Mouse (Mus musculus) heart, embryonic 12.5 days (tissue): ENCODE measurements around the gene Flywch2. TPM values are rescaled to one million over a fixed set of nuclear protein-coding genes. Genes with fewer than 3 reads are reported as not detected.

Experiments used
- ATAC-seq: fragments of 200-750 bp; cut with Nextera tagmentation; 2 replicates; pipeline ENCODE4 v1.8.0; 2017; ENCODE audit warnings: moderate TSS enrichment, moderate library complexity; ENCODE audit not compliant: insufficient number of reproducible peaks, low FRiP score
- H3K27ac ChIP-seq: fragments of 300-500 bp; sonication (generic); 2 replicates; pipeline ENCODE4 v1.5.1; 2016; ENCODE audit warnings: mild to moderate bottlenecking, moderate library complexity; ENCODE audit not compliant: poor library complexity, severe bottlenecking
- H3K27me3 ChIP-seq: fragments of 300-500 bp; sonication (generic); replicated peaks from 2 replicates; pipeline ENCODE4 v1.6.1; 2016; ENCODE audit warnings: mild to moderate bottlenecking, moderate library complexity
- H3K36me3 ChIP-seq: fragments of 300-500 bp; sonication (generic); 2 replicates; pipeline ENCODE4 v1.6.1; 2016; ENCODE audit warnings: mild to moderate bottlenecking, moderate library complexity
- H3K4me1 ChIP-seq: fragments of 300-500 bp; sonication (generic); replicated peaks from 2 replicates; pipeline ENCODE4 v1.6.1; 2016; ENCODE audit warnings: mild to moderate bottlenecking
- H3K4me2 ChIP-seq: fragments of 300-500 bp; sonication (generic); 2 replicates; pipeline ENCODE4 v1.6.1; 2016; ENCODE audit warnings: mild to moderate bottlenecking, moderate library complexity
- H3K4me3 ChIP-seq: fragments of 300-500 bp; sonication (generic); 2 replicates; pipeline ENCODE4 v1.5.1; 2016; ENCODE audit warnings: mild to moderate bottlenecking
- H3K9ac ChIP-seq: fragments of 300-500 bp; sonication (generic); 2 replicates; pipeline ENCODE4 v1.6.1; 2016; ENCODE audit warnings: mild to moderate bottlenecking, moderate library complexity
- H3K9me3 ChIP-seq: fragments of 300-500 bp; sonication (generic); replicated peaks from 2 replicates; pipeline ENCODE4 v1.6.1; 2016; ENCODE audit warnings: mild to moderate bottlenecking, moderate library complexity
- WGBS: fragments of 180-500 bp; shearing (Covaris S2); methylation state at CpG from one replicate; pipeline ENCODE4 v1.1.7; 2016; 5-methylcytosine and 5-hydroxymethylcytosine counted together
- microRNA-seq: library from miRNA; unstranded; fragments of <30 nt; microRNA quantifications from one replicate; pipeline ENCODE4, GENCODE M21; 2017
- polyA plus RNA-seq: library from polyadenylated mRNA; unstranded; fragments of >200 nt; fragmentation: Nextera tagmentation; extraction: Ambion mirVana; gene quantifications from 2 replicates; pipeline ENCODE4 v1.2.1, GENCODE M21; 2016

Flywch2 gene
- polyA plus RNA-seq, 1 experiment from 2014 or later = 6.9 TPM

DNA sequence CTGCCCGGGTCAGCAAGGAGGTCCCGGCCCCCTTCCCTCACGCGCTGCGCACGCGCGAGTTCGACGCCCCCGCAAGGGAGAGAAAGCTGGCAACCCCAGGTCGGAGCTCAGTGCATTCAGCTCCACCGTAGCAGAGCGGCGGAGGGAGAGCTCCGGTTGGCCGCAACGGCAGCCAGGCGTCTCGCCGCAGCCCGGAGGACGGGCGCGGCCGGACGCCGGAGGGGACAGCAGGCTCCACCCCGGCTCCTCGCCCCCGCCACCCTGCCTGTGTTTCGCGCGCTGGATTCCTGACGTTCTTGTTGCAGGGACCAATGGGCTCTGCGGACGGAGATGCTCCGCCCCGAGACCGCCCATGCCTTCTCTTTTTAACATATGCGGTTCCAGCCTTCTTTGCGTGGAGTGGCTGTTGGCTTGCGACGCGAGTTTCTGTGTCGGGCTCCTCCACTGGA, 45.7 kb downstream of the Flywch2 start:
- peaks cover 80% of the 10 kb centered on the region for H3K27me3 ChIP-seq
- peak overlapping the region; percentile 98 for H3K4me2 ChIP-seq
- peak; percentile 76 for ATAC-seq
- under 1% methylated on average over 46 of the region's 46 CpGs for WGBS
- H3K27ac ChIP-seq = no peak overlapping the region
- H3K9me3 ChIP-seq = no peaks in the 10 kb centered on the region
- H3K4me3 ChIP-seq = peak overlapping the region; percentile 66
- peaks cover 19% of the 10 kb centered on the region for H3K36me3 ChIP-seq
- H3K4me1 ChIP-seq = peaks cover 43% of the 10 kb centered on the region
- H3K9ac ChIP-seq = peak overlapping the region; percentile 81

DNA sequence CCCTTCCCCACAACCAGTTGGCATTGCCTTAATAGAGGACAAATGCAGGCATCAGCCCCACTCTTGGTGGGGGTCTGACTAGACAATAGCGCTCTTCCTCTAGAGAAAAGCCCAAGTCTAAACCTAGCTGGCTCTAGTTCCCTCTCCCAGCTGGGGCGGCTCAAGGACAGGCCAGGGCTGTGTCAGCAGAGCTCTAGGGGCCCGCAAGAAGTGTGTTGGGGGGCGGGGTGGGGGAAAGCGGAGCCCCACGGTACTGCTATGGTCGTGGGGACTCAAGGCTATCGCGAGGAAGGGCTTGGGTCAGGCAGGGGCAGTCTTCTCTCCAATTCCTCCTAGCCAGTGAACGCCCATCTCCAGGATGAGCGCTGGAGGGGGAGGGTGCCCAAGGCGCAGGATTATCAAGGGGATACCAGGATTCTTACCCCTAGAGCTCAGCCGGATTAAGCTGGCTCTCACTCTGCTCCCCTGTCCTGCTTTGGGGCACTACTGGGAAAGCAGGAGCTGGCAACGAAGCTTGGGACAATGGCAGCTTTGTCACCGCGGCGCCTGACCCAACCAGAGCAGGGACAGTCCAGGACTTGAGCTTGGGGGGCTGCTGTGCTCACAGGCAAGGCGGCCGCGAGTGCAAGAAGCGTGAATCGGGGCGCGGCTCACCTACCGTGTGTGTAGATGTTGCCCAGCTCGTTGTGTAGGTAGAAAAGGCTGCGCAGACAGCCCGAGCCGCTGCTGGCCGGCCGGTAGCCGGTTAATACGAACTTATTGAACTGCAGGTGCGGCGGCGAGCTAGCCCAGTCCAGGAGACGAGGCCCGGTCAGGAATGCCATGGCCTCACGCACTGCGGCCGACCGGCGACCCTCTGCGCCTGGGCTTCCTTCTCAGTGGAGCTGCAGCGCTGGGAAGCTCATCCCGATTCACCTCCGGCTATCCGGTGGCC, 46.4 kb downstream of the Flywch2 start:
- ATAC-seq = peak; percentile 38; the same call in 1 of the 2 replicates
- Histone ChIP-seq H3K4me3 (peak overlapping the region; percentile 66), H3K4me1 (peaks cover 36% of the 10 kb centered on the region), H3K9ac (peak overlapping the region; percentile 81), H3K4me2 (peak overlapping the region; percentile 98), H3K9me3 (no peaks in the 10 kb centered on the region), H3K27ac (no peak overlapping the region), H3K36me3 (peaks cover 26% of the 10 kb centered on the region), H3K27me3 (peaks cover 73% of the 10 kb centered on the region)
- under 1% methylated on average over 48 of the region's 48 CpGs for WGBS

DNA sequence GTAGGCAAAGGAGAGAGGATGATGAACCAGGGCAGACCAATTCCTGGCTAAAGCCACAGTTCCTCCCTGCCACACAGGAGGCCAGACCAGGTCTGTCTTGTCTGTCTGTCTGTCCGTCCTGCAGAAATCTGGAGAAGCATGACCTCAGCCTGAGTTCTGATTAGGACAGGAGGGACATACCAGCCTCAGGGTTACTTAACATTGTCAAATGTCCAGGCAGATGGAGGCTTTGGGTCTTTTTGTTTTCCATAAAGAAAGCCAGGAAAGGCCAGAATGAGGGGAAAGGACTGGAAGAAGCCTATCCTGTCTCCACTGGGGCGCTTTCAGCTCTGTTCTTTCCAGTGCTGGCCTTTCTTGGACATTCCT, 47.1 kb downstream of the Flywch2 start:
- Histone ChIP-seq H3K4me3 (peak overlapping the region; percentile 66), H3K4me1 (peaks cover 33% of the 10 kb centered on the region), H3K27me3 (peaks cover 67% of the 10 kb centered on the region), H3K4me2 (peak overlapping the region; percentile 98), H3K36me3 (peaks cover 32% of the 10 kb centered on the region), H3K27ac (no peak overlapping the region), H3K9me3 (no peaks in the 10 kb centered on the region), H3K9ac (peak overlapping the region; percentile 81; the same call in 1 of the 2 replicates)
- WGBS = 33% methylated on average over 2 of the region's 2 CpGs
- ATAC-seq = no peak

DNA sequence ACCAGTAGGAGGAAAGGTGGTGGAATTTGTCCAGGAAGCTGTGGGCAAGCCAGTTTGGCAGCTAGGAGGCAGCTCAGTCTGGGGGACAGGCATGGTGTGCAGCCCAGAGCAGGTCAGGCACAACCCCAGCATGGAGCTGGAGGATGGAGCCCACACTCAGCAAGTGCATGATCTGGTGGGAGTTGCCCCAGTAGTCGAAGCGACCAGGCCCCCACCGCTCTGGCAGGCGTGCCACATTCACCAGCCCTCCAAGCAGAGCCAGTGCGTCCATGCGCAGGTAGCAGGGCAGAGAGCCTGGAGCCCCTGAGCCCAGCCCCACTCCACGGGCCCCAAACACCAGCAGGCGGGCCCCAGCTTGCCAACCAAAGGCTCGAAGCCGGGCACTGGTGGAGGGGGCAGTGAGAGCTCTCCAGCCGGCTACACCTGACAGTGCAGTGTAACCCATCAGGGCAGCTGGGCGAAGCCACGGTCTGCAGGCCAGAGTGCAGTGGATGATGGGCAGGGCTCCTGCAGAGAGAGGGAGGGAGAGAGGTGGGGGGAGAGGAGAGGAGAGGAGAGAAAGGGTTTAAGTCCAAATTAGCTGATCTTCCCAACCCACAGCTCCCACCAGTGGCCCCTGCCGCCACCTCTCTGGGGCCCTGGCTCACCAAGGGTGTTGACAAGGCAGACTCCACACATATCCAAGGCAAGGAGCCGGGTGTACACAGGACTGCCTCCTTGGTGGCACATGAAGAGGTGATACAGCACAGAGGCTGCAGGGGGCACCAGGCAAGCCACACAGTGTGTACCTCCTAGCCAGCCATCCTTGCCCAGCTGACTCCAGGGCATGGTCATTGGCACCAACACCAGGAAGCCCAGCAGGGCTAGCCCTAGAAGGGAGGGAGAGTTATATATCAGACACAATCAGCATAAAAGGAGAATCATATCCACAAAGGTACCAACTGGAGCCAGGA, 48.1 kb downstream of the Flywch2 start:
- H3K4me3 ChIP-seq = no peak overlapping the region

DNA sequence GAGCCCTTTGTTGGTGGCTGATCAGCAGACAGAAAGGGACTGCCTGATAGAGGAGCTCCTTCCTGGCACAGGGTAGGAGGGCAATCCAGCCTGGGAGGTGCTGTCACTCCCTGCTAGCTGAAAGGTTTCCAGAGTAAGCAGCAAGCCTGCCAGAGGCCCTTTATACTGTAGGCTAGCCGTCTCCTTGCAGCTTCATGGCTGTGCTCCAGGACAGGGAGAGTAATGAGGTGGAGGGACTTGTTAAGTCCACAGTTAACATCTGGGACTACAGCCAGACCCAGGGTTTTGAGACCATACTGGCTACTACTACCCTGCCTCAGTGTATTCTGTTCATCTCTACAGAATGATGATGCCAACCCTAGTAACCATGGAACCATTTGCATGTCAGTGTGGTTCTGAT, 51.5 kb downstream of the Flywch2 start:
- ATAC-seq = no peak
- Histone ChIP-seq H3K27ac (no peak overlapping the region), H3K4me2 (no peak overlapping the region), H3K36me3 (peaks cover 38% of the 10 kb centered on the region), H3K4me1 (peaks cover 17% of the 10 kb centered on the region), H3K27me3 (peaks cover 29% of the 10 kb centered on the region), H3K9me3 (no peaks in the 10 kb centered on the region), H3K4me3 (no peak overlapping the region), H3K9ac (no peak overlapping the region)
- 81% methylated on average over 1 of the region's 1 CpGs for WGBS

More for the DNA sequence above, 48.1 kb downstream of the Flywch2 start:
- Histone ChIP-seq H3K9ac (0 out of 2 replicates have a peak overlapping the region, but pooled peaks have one; percentile 9), H3K4me2 (no peak overlapping the region), H3K36me3 (peaks cover 38% of the 10 kb centered on the region), H3K27me3 (peaks cover 56% of the 10 kb centered on the region), H3K27ac (no peak overlapping the region), H3K9me3 (no peaks in the 10 kb centered on the region), H3K4me1 (peaks cover 33% of the 10 kb centered on the region)
- WGBS = 58% methylated on average over 15 of the region's 15 CpGs
- ATAC-seq = no peak

GRCm38 (mm10) chr17:23730441-23730840, 55.4 kb downstream of the Flywch2 start:
- 33% methylated on average over 1 of the region's 1 CpGs for WGBS
- H3K4me1 ChIP-seq = peaks cover 7% of the 10 kb centered on the region

More at GRCm38 (mm10) chr17:23730441-23730840, 55.4 kb downstream of the Flywch2 start:
- Histone ChIP-seq H3K4me3 (no peak overlapping the region), H3K27ac (no peak overlapping the region), H3K4me2 (no peak overlapping the region), H3K27me3 (0 out of 2 replicates have a peak, but pooled peaks cover under 1% of the 10 kb centered on the region), H3K9ac (no peak overlapping the region), H3K9me3 (no peaks in the 10 kb centered on the region), H3K36me3 (peaks cover 22% of the 10 kb centered on the region)
- ATAC-seq = no peak

Small RNAs within 50 kb of the gene (microRNA-seq; reads per million reads assigned to microRNA genes)
- gene Mir5125 = 1.2 reads per million

Other genes with a start within 250 kb of the Flywch2 start
- 14.1 and 16.9 TPM in 2 replicates for gene Zfp213, start 221.8 kb downstream of the Flywch2 start, polyA plus RNA-seq
- gene Zfp13, start 186.6 kb downstream of the Flywch2 start, polyA plus RNA-seq = 9.1 and 10.7 TPM in 2 replicates
- gene Zscan10, start 185.2 kb downstream of the Flywch2 start, polyA plus RNA-seq = not detected in 2 replicates
- gene Mmp25, start 140.8 kb downstream of the Flywch2 start, polyA plus RNA-seq = 0.42 and 0.75 TPM in 2 replicates
- 0.36 TPM in 1 of 2 replicates, not detected in the other for gene Bicdl2, start 125.6 kb downstream of the Flywch2 start, polyA plus RNA-seq
- 334 and 337 TPM in 2 replicates for gene Hcfc1r1, start 112.5 kb downstream of the Flywch2 start, polyA plus RNA-seq
- 35.8 and 39.1 TPM in 2 replicates for gene Thoc6, start 112.2 kb downstream of the Flywch2 start, polyA plus RNA-seq
- 117 and 119 TPM in 2 replicates for gene Tnfrsf12a, start 108.6 kb downstream of the Flywch2 start, polyA plus RNA-seq
- gene Cldn6, start 106.8 kb downstream of the Flywch2 start, polyA plus RNA-seq = 2.2 and 3.1 TPM in 2 replicates
- not detected in 2 replicates for gene Cldn9, start 102.1 kb downstream of the Flywch2 start, polyA plus RNA-seq
- gene 1520401A03Rik, start 63.3 kb downstream of the Flywch2 start, polyA plus RNA-seq = 0.18 TPM in 1 of 2 replicates, not detected in the other
- gene Pkmyt1, start 59.7 kb downstream of the Flywch2 start, polyA plus RNA-seq = 32.4 and 32.7 TPM in 2 replicates
- gene Paqr4, start 45.2 kb downstream of the Flywch2 start, polyA plus RNA-seq = 10.3 and 11.2 TPM in 2 replicates
- 0.17 and 0.33 TPM in 2 replicates for gene Kremen2, start 40.2 kb downstream of the Flywch2 start, polyA plus RNA-seq
- 64.1 and 67.5 TPM in 2 replicates for gene Flywch1, start 14.5 kb downstream of the Flywch2 start, polyA plus RNA-seq
- gene Srrm2, start 4.5 kb upstream of the Flywch2 start, polyA plus RNA-seq = 399 TPM in 2 replicates
- gene Elob, start 43.1 kb upstream of the Flywch2 start, polyA plus RNA-seq = 878 and 903 TPM in 2 replicates
- gene Prss33, start 50.0 kb upstream of the Flywch2 start, polyA plus RNA-seq = not detected in 2 replicates
- gene Prss32, start 57.8 kb upstream of the Flywch2 start, polyA plus RNA-seq = not detected in 2 replicates
- gene Prss41, start 58.1 kb upstream of the Flywch2 start, polyA plus RNA-seq = 0.36 TPM in 1 of 2 replicates, not detected in the other
- gene Prss21, start 82.0 kb upstream of the Flywch2 start, polyA plus RNA-seq = not detected in 2 replicates
- gene Dcpp1, start 94.8 kb upstream of the Flywch2 start, polyA plus RNA-seq = not detected in 2 replicates
- gene Dcpp2, start 94.8 kb upstream of the Flywch2 start, polyA plus RNA-seq = not detected in 2 replicates
- gene Dcpp3, start 131.4 kb upstream of the Flywch2 start, polyA plus RNA-seq = not detected in 2 replicates
- not detected in 2 replicates for gene Sbp, start 155.6 kb upstream of the Flywch2 start, polyA plus RNA-seq
- gene Sbpl, start 169.2 kb upstream of the Flywch2 start, polyA plus RNA-seq = not detected in 2 replicates
- not detected in 2 replicates for gene Prss30, start 194.5 kb upstream of the Flywch2 start, polyA plus RNA-seq
- 0.29 TPM in 1 of 2 replicates, not detected in the other for gene Prss22, start 212.0 kb upstream of the Flywch2 start, polyA plus RNA-seq